Mouse (Mus musculus) liver, postnatal 0 days (tissue): ENCODE measurements around the gene Ascl5. TPM values are rescaled to one million over a fixed set of nuclear protein-coding genes. Genes with fewer than 3 reads are reported as not detected.

Experiments
- ATAC-seq: fragments of 200-750 bp; cut with Nextera tagmentation; 2 replicates; pipeline ENCODE4 v1.8.0; 2017; ENCODE audit warnings: mild to moderate bottlenecking, moderate library complexity
- DNase-seq: peaks from one replicate; pipeline ENCODE4 v3.0.0-alpha.2; 2016
- H3K27ac ChIP-seq: fragments of 300-500 bp; sonication (generic); 2 replicates; pipeline ENCODE4 v1.5.1; 2014; ENCODE audit warnings: antibody characterized with exemption, moderate library complexity, mild to moderate bottlenecking, low read depth
- H3K27me3 ChIP-seq: fragments of 300-500 bp; sonication (generic); 2 replicates; pipeline ENCODE4 v1.6.1; 2014; ENCODE audit warnings: low read length, control low read depth, mixed read lengths; ENCODE audit not compliant: insufficient read depth
- H3K36me3 ChIP-seq: fragments of 300-500 bp; sonication (generic); replicated peaks from 2 replicates; pipeline ENCODE4 v1.6.1; 2014; ENCODE audit warnings: mild to moderate bottlenecking, control low read depth, low read length, moderate library complexity, mixed read lengths; ENCODE audit not compliant: insufficient read depth
- H3K4me1 ChIP-seq: fragments of 300-500 bp; sonication (generic); 2 replicates; pipeline ENCODE4 v1.6.1; 2014; ENCODE audit warnings: antibody characterized with exemption, mild to moderate bottlenecking, control low read depth; ENCODE audit not compliant: insufficient read depth
- H3K4me2 ChIP-seq: fragments of 300-500 bp; sonication (generic); 2 replicates; pipeline ENCODE4 v1.6.1; 2014; ENCODE audit warnings: low read depth, mild to moderate bottlenecking, low read length, moderate library complexity, mixed read lengths
- H3K4me3 ChIP-seq: fragments of 300-500 bp; sonication (generic); 2 replicates; pipeline ENCODE4 v1.5.1; 2014; ENCODE audit warnings: low read depth, low read length
- H3K9ac ChIP-seq: fragments of 300-500 bp; sonication (generic); replicated peaks from 2 replicates; pipeline ENCODE4 v1.6.1; 2014; ENCODE audit warnings: mild to moderate bottlenecking, moderate library complexity
- H3K9me3 ChIP-seq: fragments of 300-500 bp; sonication (generic); 2 replicates; pipeline ENCODE4 v1.6.1; 2016; ENCODE audit warnings: mild to moderate bottlenecking, control low read depth, low read length, mixed read lengths
- CTCF ChIP-seq: sonication (generic); IDR thresholded peaks from 2 replicates; pipeline ENCODE4 v1.5.1; 2016; ENCODE audit warnings: antibody characterized with exemption, low read depth
- EP300 ChIP-seq: IDR thresholded peaks from 2 replicates; pipeline ENCODE4 v1.6.1; 2016; ENCODE audit warnings: antibody characterized with exemption, low read depth, mild to moderate bottlenecking
- WGBS: fragments of 180-500 bp; shearing (Covaris S2); extraction: QIAGEN DNeasy Blood & Tissue Kit; methylation state at CpG from one replicate; pipeline ENCODE4 v1.1.7; 2014; ENCODE audit not compliant: insufficient replicate concordance; 5-methylcytosine and 5-hydroxymethylcytosine counted together
- polyA plus RNA-seq: library from polyadenylated mRNA; unstranded; fragments of >200 nt; fragmentation: Nextera tagmentation; extraction: Ambion mirVana; gene quantifications from 2 replicates; pipeline ENCODE4 v1.2.1, GENCODE M21; 2015

Gene Ascl5
- polyA plus RNA-seq, 1 experiment from 2014 or later: not detected

DNA sequence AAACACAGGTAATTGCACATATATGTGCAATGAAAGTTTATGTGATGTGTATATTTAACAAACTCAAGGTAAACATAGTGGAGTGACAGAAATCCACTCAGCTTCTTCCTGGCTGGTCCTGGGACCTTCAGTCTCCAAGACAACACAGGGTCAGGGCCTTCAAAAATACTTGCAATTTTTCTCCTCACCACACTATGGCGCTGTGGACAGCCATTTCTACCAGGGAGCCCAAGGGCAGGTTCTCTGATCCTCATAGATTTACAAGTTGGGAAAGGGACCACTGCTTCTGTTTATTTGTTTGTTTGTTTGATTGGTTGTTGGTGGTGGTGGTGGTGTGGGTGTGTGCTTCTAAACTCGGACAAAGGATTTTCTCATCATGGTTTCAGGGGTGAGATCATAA lies 3.2 kb upstream of the Ascl5 start:
- Histone ChIP-seq H3K27me3 (peaks cover 36% of the 10 kb centered on the region), H3K9ac (no peak overlapping the region), H3K36me3 (no peaks in the 10 kb centered on the region), H3K4me2 (no peak overlapping the region), H3K9me3 (no peaks in the 10 kb centered on the region), H3K27ac (no peak overlapping the region), H3K4me3 (no peak overlapping the region), H3K4me1 (no peaks in the 10 kb centered on the region)
- ATAC-seq: no peak
- peak; percentile 31 for DNase-seq
- peak; percentile 74 for TF ChIP-seq CTCF
- no peak for TF ChIP-seq EP300
- whole genome bisulfite sequencing: 2% methylated on average over 2 of the region's 2 CpGs

DNA sequence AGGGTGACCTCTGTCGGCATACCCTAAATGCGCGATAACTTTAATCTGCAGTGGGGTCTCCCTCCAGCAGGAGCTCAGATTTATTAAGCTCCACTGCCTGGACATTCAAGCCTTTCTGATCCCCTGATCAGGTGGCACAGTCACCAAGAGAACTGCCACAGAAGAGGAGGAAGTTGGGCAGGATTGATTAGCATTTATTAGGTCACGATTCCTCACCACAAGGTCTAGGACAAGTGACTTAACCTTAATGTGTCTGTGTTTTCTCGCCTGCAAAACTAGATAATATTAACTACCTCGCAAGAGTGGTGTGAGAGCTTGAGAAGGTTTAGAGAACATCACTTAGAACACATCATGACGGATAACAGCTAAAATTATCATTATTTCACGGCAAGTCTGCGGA lies 2.7 kb upstream of the Ascl5 start:
- ATAC-seq: no peak
- Histone ChIP-seq H3K4me2 (no peak overlapping the region), H3K36me3 (no peaks in the 10 kb centered on the region), H3K27ac (no peak overlapping the region), H3K9me3 (no peaks in the 10 kb centered on the region), H3K27me3 (peaks cover 41% of the 10 kb centered on the region), H3K4me3 (no peak overlapping the region), H3K9ac (no peak overlapping the region), H3K4me1 (no peaks in the 10 kb centered on the region)
- no peak for DNase-seq
- WGBS: 54% methylated on average over 9 of the region's 9 CpGs
- no peak for TF ChIP-seq CTCF
- TF ChIP-seq EP300: no peak

DNA sequence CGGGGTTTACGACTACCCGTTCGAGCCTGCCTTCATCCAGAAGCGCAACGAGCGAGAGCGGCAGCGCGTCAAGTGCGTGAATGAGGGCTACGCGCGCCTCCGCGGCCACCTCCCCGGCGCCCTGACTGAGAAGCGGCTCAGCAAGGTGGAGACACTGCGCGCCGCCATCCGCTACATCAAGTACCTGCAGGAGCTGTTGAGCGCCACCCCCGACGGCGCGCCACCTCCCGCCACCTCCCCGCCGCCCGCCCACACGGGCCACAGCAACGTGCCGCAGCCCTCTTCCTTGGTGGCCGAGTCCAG lies 360 bp downstream of the Ascl5 start:
- DNase-seq (no peak), ATAC-seq (no peak)
- 0 out of 2 replicates have a peak overlapping the region, but pooled peaks have one; percentile 7 for H3K9ac ChIP-seq
- H3K4me1 ChIP-seq: no peaks in the 10 kb centered on the region
- WGBS: 2% methylated on average over 34 of the region's 36 CpGs
- no peaks in the 10 kb centered on the region for H3K9me3 ChIP-seq
- H3K4me2 ChIP-seq: 0 out of 2 replicates have a peak overlapping the region, but pooled peaks have one; percentile 18
- no peak overlapping the region for H3K27ac ChIP-seq
- H3K36me3 ChIP-seq: no peaks in the 10 kb centered on the region
- H3K27me3 ChIP-seq: peaks cover 41% of the 10 kb centered on the region
- TF ChIP-seq EP300 (no peak), CTCF (no peak)
- no peak overlapping the region; the same call in 1 of the 2 replicates for H3K4me3 ChIP-seq

DNA sequence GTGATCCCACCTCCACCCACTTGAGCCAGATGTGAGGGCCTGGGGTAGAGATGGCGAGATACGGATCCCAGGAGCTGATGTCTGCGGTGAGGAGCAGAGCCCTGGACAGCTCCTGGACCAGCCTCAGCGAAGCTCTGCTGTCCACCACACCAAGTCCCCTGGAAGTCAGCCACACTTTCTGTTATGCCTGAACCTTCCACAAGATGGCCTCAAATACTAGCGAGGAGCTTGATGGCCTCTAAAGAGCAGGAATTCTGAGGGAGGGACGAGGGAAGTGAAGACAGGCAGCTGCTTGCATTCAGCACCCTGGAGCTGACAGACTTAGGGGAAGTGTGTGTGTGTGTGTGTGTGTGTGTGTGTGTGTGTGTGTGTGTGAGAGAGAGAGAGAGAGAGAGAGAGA lies 861 bp downstream of the Ascl5 start:
- TF ChIP-seq EP300 (no peak), CTCF (peak; percentile 81)
- H3K27ac ChIP-seq: no peak overlapping the region
- DNase-seq: peak; percentile 61
- 0 out of 2 replicates have a peak overlapping the region, but pooled peaks have one; percentile 7 for H3K9ac ChIP-seq
- under 1% methylated on average over 6 of the region's 6 CpGs for WGBS
- H3K4me3 ChIP-seq: no peak overlapping the region
- H3K36me3 ChIP-seq: no peaks in the 10 kb centered on the region
- ATAC-seq: peak; percentile 73
- H3K4me1 ChIP-seq: no peaks in the 10 kb centered on the region
- H3K27me3 ChIP-seq: peaks cover 41% of the 10 kb centered on the region
- H3K4me2 ChIP-seq: 0 out of 2 replicates have a peak overlapping the region, but pooled peaks have one; percentile 18
- H3K9me3 ChIP-seq: no peaks in the 10 kb centered on the region

DNA sequence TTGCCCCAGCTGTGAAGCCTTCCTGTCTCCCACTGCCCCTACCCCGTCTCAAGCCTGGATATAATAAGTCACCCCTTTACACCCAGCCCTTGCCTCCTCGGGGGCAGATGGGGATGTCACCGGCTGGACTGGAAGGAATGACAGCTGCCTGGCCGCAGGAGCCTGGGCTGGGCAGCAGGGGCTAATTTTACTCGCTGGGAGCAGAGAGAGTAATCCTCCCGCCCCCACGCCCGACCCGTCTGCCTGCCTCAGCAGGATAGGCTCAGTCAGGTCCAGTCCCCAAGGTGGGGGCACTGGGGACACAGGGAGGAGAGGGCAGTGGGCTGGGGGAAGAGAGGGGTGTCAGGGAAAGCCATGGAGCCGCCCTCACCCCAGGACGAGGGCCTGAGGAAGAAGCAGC lies 1.9 kb downstream of the Ascl5 start, which contains the start of gene Cacna1s:
Cacna1s (plus strand) TSS at position 204 of the 400 bp plus-strand sequence.
- H3K27ac ChIP-seq: no peak within 1 kb of the TSS
- H3K4me2 ChIP-seq: no peak within 1 kb of the TSS
- no peaks in the 10 kb centered on the region for H3K4me1 ChIP-seq
- no peak for DNase-seq
- H3K4me3 ChIP-seq: no peak within 1 kb of the TSS
- H3K9ac ChIP-seq: no peak within 1 kb of the TSS
- WGBS: 46% methylated on average over 11 of the region's 11 CpGs
- H3K9me3 ChIP-seq: no peaks in the 10 kb centered on the region
- TF ChIP-seq CTCF (no peak), EP300 (no peak)
- no peak for ATAC-seq
- peaks cover 41% of the 10 kb centered on the region for H3K27me3 ChIP-seq
- no peaks in the 10 kb centered on the region for H3K36me3 ChIP-seq

DNA sequence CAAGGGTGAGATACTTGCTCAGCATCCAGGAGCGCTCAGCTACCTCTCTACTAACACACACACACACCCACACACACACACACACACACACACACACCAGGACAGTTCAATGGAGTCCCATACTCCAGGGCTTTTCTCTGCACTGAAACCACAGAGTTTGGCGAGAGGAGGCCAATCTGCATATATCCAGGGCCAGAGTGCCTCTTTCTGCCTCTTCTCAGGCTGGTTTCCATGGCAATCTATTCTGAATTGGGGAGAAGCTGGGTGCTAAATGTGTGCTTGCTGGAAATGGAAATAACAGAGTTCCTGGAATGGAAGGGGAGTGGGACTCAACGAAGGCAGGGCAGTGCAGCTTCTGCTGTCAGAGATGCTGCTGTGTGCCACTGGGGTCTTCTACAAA lies 5.2 kb downstream of the Ascl5 start:
- Histone ChIP-seq H3K4me1 (no peaks in the 10 kb centered on the region; the same call in 1 of the 2 replicates), H3K27ac (no peak overlapping the region), H3K4me2 (no peak overlapping the region), H3K9ac (no peak overlapping the region), H3K27me3 (peaks cover 18% of the 10 kb centered on the region), H3K4me3 (no peak overlapping the region), H3K9me3 (no peaks in the 10 kb centered on the region), H3K36me3 (no peaks in the 10 kb centered on the region)
- 59% methylated on average over 3 of the region's 3 CpGs for WGBS
- DNase-seq: no peak
- no peak for TF ChIP-seq EP300
- no peak for TF ChIP-seq CTCF
- ATAC-seq: no peak

DNA sequence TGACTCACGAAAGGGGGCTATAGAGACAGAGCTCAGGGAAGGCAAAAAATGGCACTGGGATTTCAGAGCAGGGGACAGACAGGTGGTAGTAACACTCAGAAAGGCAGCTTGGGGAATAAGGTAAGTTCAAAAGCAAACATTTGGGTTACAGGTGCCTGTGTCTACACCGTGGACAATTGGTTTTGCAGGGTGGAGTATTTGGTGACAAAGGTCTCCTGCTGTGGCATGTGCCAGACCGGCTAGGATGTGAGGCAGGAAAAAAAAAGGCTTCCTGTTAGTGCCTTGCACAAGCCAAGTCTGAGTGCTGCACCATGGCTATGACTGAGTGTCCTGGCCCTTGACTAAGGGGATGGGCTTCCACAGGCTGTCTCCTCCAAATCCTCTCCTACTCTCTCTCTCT lies 8.0 kb downstream of the Ascl5 start:
- no peak overlapping the region for H3K9ac ChIP-seq
- no peaks in the 10 kb centered on the region for H3K36me3 ChIP-seq
- no peaks in the 10 kb centered on the region for H3K27me3 ChIP-seq
- WGBS: 41% methylated on average over 3 of the region's 3 CpGs
- no peak for TF ChIP-seq CTCF
- H3K4me3 ChIP-seq: no peak overlapping the region
- H3K9me3 ChIP-seq: no peaks in the 10 kb centered on the region
- H3K4me1 ChIP-seq: no peaks in the 10 kb centered on the region; the same call in 1 of the 2 replicates
- DNase-seq (no peak), ATAC-seq (peak; percentile 80)
- H3K4me2 ChIP-seq: no peak overlapping the region
- no peak overlapping the region for H3K27ac ChIP-seq
